Mouse (Mus musculus) erythroblast, adult 5-6 weeks (primary cell): ENCODE data around the gene Nrarp. TPM values are rescaled to one million over a fixed set of nuclear protein-coding genes. Genes with fewer than 3 reads are reported as not detected.

Source experiments
- ATAC-seq: replicated peaks from 2 replicates; pipeline ENCODE4 v1.8.0; 2016; ENCODE audit warnings: moderate number of reproducible peaks, mild to moderate bottlenecking, moderate TSS enrichment, inconsistent platforms; ENCODE audit not compliant: poor library complexity, low FRiP score, severe bottlenecking
- total RNA-seq, 2 experiments: library from RNA; stranded (forward) in 1 of 2; stranded (reverse) in 1 of 2; fragments of 150-400 nt in 1 of 2; fragments of 200-764, 138-1000 nt in 1 of 2; gene quantifications; 2 replicates each; pipeline versions ENCODE4 v1.2.3 to v1.2.4; 2015 to 2017; ENCODE audit warnings: low replicate concordance in 2 of 2

Gene Nrarp
- total RNA-seq, 2 experiments from 2014 or later, result 0.51 TPM; not detected in 1

- ATAC-seq, result peak; percentile 1; the same call in 1 of the 2 replicates
Measured at GRCm38 (mm10) chr2:25194486-25195171, 14.1 kb downstream of the Nrarp start.

- peak; percentile 84 for ATAC-seq
Measured at GRCm38 (mm10) chr2:25195211-25196156, 14.9 kb downstream of the Nrarp start.

DNA sequence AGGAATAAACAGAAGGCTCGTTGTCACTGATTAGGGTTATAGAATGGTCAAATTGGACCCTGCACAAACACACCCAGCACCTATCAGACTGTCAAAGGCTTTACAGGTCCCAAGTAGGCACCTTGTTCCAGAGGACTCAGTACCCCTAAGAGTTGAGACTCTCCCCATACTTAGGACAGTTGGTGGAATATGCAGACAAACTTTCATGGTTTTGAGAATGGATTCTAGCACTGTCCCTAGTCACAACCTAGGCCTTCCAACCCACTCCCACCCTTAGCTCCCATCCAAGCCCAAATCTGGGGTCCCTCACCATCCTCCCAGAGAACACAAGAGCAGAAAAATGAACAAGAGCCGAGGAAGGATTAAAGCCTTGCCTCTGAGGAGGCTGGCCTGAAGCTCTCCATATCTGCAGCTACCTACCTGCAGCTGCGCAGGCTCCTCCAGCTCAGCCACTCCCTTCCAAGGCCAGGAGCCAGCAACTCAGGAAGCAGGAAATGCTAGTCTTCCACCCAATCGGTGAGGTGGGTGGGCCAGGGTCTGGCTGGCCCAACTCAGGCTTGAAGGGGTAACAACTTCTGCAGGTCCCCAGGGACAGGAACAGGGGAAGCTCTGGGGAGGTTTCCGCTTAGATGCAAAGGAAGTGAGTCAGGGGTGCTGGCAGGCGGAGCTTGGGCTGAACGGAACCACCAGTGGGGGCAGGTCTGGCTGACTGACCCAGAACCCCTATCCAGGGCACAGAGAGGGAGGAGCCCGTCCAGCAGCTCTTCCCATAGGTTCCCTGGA is 15.8 kb downstream of the Nrarp start, which contains the start of gene Tor4a:
TSS of gene Tor4a (minus strand) at position 715 of the 783 bp plus-strand sequence.
- peak; percentile 47; the same call in 1 of the 2 replicates for ATAC-seq

DNA sequence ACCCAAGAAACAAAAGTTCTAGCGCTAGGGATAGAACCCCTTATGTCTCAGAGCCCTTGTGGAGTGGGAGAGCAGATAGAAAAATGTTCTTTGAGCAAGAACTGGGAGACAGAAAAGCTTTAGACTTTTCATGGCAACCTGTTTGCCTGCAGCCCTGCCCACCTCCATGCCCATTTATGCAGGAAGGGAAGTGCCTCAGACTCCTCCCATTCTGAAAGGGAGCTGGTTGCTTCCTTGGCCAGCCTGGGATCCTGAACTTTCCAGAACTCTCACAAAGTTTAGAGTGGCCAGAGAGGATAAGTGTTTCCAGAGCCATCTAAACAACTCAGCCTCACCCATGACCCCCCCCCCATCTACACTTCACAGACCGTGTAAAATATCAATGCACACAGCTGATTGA is 16.6 kb downstream of the Nrarp start:
- ATAC-seq, result no peak

GRCm38 (mm10) chr2:25197946-25198345 is 17.4 kb downstream of the Nrarp start:
- no peak for ATAC-seq

DNA sequence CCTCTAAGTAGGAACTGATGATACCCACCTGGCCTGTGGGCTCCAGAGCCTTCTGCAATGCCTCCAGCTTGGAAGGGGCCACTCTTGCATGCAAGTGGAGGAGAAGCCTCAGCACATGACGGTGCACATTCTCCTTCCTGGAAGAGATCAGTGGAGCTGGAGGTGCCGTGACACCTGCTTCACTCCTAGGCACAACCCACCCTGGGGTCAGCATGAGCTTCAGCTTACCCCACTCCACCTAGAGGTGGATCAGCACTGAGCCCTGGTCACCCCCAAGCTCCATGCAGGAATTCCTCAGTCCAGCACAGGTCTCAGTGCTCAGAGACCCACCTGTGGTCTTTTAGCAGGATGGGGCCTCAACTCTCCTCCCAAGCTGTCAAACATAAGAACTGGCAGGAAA is 20.1 kb downstream of the Nrarp start:
- no peak for ATAC-seq

GRCm38 (mm10) chr2:25203631-25204214 is 23.2 kb downstream of the Nrarp start:
- peak; percentile 71 for ATAC-seq

DNA sequence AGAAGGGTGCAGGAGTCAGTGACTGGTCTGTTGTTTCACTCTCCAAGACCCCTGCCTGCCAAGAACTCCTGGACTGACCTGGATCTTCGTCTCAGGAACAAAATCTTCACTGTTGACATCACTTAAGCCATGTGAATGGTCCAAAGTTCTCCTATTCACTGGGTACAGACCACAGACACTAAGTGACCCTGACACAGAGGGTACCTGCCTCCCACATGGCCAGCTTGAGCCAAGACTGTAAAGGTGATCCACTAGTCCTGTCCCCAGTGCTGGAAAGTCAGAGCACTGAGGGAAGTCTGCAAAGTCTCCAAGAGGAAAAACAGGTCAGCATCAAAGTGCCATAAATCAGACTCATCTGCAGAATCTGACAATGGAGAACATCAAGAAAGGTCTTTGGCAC is 27.0 kb downstream of the Nrarp start:
- no peak for ATAC-seq

DNA sequence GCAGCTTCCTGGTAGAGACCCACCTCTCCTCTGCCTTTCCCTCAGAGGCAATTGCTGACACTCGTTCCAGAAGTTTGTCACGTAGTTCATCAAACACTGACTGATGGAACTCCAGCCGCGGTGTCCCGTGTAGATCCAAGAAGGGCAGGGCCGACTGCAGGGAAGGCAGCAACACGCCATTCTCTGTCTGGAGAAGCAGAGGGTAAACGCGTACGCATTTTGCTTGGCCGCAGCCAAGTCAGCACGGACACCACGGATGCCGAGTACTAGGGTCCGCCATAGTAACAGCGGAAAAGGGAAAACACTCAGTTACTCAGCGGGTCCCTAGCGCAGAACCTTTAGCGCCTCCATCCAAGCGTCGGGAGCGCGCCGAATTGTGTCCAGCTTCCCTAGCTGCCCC is 30.1 kb downstream of the Nrarp start:
- peak; percentile 48 for ATAC-seq

DNA sequence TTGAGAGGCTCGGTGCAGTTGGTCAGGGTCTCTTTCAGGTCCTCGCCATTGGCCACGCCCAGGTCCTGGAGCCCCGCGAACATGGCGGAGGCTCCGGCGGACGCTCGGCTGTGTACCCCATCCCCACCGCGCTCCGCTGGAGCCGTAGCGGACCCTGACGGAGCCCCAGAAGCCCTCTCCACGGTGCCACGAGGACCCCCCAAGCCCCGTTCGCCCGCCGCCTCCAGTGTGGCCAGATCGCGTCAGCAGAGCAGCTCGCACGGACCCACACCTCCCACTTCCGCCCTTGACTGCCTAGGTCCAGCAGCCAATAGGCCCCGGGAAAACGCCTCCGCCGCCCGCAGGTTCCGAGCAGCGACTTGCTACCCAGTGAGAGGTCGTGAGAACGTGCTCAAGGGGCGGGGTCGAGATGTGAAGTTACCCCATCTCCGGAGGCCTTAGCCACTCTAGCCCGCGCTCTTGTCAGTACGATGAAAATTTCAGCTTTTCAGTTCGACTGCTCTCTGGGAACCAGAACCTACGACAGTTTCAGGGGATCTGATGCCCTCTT is 30.6 kb downstream of the Nrarp start, which contains the start of gene Nelfb:
TSS of gene Nelfb (minus strand) at position 369 of the 550 bp plus-strand sequence.
- ATAC-seq, result peak; percentile 93

GRCm38 (mm10) chr2:25213266-25213865 is 32.8 kb downstream of the Nrarp start:
- ATAC-seq, result no peak

- ATAC-seq, result no peak
Measured at GRCm38 (mm10) chr2:25214444-25214843, 33.9 kb downstream of the Nrarp start, which contains the start of gene Stpg3. Gene Stpg3 (minus strand): TSS chr2:25214637.

GRCm38 (mm10) chr2:25217666-25218065 is 37.1 kb downstream of the Nrarp start:
- no peak for ATAC-seq

DNA sequence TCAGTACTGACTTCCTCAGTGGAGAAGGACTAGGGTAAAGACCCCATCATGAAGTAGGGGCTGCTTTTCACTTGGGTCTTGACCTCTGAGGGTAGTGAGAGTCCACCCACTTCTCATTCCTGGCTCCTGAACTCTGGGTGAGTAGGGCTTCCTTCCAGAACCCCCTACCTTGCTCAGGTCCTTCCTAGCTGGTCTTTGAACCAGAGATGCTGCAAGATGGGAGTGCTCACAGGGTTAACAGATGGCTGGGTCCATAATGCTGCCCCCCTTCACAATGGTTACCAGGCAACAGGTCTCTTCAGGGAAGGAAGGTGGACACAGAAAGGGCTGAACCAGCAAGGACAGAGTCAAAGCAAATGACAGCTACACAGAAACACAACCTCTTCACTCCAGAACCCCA is 37.9 kb downstream of the Nrarp start, which contains the start of gene Fam166a:
TSS of gene Fam166a (plus strand) at position 301 of the 400 bp plus-strand sequence.
- no peak for ATAC-seq

- no peak for ATAC-seq
Measured at GRCm38 (mm10) chr2:25221331-25221772, 40.8 kb downstream of the Nrarp start.

DNA sequence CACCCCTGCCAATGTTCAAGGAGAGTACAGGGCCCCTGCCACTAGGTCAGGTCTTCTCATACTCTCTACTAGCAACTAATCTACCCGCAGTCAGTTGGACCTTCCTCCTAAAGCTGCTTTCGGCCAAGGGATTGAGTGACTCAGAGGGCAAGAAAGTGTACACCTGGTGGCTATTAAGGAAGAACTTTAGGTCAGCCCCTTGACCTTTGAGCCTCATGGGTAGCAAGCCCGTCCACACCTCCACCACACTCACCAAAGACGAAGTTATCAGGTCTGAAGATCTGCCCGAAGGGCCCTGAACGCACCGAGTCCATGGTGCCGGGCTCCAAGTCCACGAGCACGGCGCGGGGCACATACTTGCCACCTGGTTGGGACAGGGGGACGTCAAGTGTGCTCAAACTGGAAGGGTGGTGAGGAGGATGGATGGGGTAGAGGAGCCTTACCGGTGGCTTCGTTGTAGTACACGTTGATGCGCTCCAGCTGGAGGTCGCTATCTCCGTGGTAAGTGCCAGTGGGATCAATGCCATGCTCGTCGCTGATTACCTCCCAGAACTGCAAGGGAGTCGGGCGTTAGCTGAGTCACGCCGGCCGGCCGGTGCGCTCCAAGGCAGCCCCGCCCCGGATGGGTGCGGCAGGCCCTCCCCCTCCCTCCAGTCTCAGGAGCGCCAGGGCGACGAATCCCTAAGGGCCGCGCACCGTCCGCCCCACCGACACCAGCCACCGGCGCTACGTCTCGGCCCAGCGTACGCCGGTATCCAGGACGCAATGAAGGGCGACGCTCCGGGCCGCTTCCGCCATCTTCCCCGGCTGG is 43.3 kb downstream of the Nrarp start:
- ATAC-seq, result peak; percentile 69

- no peak for ATAC-seq
Measured at GRCm38 (mm10) chr2:25224492-25224765, 43.9 kb downstream of the Nrarp start, which contains the start of gene Tubb4b. Gene Tubb4b (minus strand): TSS chr2:25224702.
